Mouse (Mus musculus): Measurements from ENCODE around the gene Tspyl2.
A peak's percentile ranks its signal among the peaks of the same experiment; 100 is the strongest.

GRCm38 (mm10) chrX:152307942-152308341 is 34.3 kb downstream of the Tspyl2 start:
- TF ChIP-seq CTCF (IDR thresholded peaks at IDR 0.05; ENCODE audit: low read depth), result peak; percentile 52
- no peak for TF ChIP-seq EP300 (IDR thresholded peaks at IDR 0.05; ENCODE audit: low read depth)

Measured in heart, postnatal 0 days (tissue).